Mouse (Mus musculus) kidney, embryonic 16.5 days (tissue): ENCODE data around the gene Jpt1. TPM values are rescaled to one million over a fixed set of nuclear protein-coding genes. Genes with fewer than 3 reads are reported as not detected.

Experiments
- ATAC-seq: fragments of 200-750 bp; cut with Nextera tagmentation; 2 replicates; pipeline ENCODE4 v1.8.0; 2017; ENCODE audit warnings: moderate TSS enrichment; ENCODE audit not compliant: low FRiP score, low TSS enrichment
- H3K27ac ChIP-seq: fragments of 300-500 bp; sonication (generic); 2 replicates; pipeline ENCODE4 v1.5.1; 2014; ENCODE audit warnings: low read length
- H3K27me3 ChIP-seq: fragments of 300-500 bp; sonication (generic); 2 replicates; pipeline ENCODE4 v1.6.1; 2014; ENCODE audit warnings: low read length, control low read depth, mixed read lengths; ENCODE audit not compliant: insufficient read depth
- H3K36me3 ChIP-seq: fragments of 300-500 bp; sonication (generic); 2 replicates; pipeline ENCODE4 v1.6.1; 2014; ENCODE audit warnings: low read length, control low read depth, mixed read lengths; ENCODE audit not compliant: insufficient read depth
- H3K4me1 ChIP-seq: fragments of 300-500 bp; sonication (generic); 2 replicates; pipeline ENCODE4 v1.6.1; 2014; ENCODE audit warnings: low read length, control low read depth, mixed read lengths; ENCODE audit not compliant: insufficient read depth
- H3K4me2 ChIP-seq: fragments of 300-500 bp; sonication (generic); replicated peaks from 2 replicates; pipeline ENCODE4 v1.6.1; 2014; ENCODE audit warnings: low read depth, low read length
- H3K4me3 ChIP-seq: fragments of 300-500 bp; sonication (generic); 2 replicates; pipeline ENCODE4 v1.5.1; 2014; ENCODE audit warnings: mild to moderate bottlenecking, low read length
- H3K9ac ChIP-seq: fragments of 300-500 bp; sonication (generic); replicated peaks from 2 replicates; pipeline ENCODE4 v1.6.1; 2014; ENCODE audit warnings: low read length
- H3K9me3 ChIP-seq: fragments of 300-500 bp; sonication (generic); 2 replicates; pipeline ENCODE4 v1.6.1; 2016; ENCODE audit warnings: low read length, control low read depth
- WGBS: fragments of 180-500 bp; shearing (Covaris S2); extraction: QIAGEN DNeasy Blood & Tissue Kit; methylation state at CpG from one replicate; pipeline ENCODE4 v1.1.7; 2014; 5-methylcytosine and 5-hydroxymethylcytosine counted together
- polyA plus RNA-seq: library from polyadenylated mRNA; unstranded; fragments of >200 nt; fragmentation: Nextera tagmentation; extraction: Ambion mirVana; gene quantifications from 2 replicates; pipeline ENCODE4 v1.2.1, GENCODE M21; 2015

Gene Jpt1
- polyA plus RNA-seq, 1 experiment from 2014 or later = 461 TPM

DNA sequence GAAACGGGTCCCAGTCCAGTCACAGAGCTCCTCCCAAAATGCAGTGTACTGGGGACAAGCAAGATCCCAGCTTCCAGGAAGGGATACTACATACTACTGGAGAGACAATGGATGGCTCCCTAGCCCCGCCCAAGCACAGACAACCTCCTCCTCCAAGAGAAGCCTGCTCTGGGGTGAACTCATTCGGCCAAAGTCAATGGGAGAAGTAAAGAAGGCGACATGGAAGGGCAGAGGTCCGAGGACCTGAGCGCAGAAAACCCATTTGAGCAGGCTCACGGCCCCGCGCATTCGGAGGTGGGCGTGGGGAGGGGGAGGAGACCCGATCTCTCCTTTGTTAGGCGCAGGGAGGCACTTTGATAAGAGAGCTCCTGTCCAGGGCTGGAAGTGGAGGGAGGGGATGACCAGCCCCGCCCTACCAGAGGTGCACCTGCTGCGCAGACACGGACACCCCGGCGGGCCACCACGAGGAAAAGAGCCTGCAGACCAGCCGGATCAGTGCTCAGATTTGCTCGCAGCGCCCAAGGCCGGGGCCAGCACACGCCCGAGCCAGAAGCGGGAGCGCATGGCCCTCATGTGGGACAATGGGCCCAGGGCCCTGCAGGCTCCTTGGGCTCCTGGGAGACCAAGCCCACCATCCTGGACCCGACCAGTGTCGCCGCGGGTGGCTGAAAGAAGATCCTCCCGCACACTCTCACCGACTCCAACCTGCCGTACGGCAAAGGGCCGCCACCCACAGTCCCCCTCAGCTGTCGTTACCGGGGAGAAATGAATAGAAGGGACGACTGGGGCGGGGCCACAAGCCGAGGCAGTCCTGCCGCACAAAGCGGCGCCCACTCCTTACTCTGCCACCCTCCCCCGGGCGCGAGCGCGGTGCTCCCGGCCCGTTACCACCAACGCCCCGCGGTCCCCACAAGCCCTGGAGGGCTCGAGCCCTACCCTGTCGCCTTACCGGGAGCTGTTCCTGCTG, 633 bp downstream of the Jpt1 start:
- H3K27ac ChIP-seq = peak overlapping the region; percentile 85
- H3K9ac ChIP-seq = peak overlapping the region; percentile 98
- no peaks in the 10 kb centered on the region for H3K9me3 ChIP-seq
- no peaks in the 10 kb centered on the region for H3K27me3 ChIP-seq
- ATAC-seq = peak; percentile 69
- peaks cover 38% of the 10 kb centered on the region for H3K4me1 ChIP-seq
- H3K4me2 ChIP-seq = peak overlapping the region; percentile 70
- no peaks in the 10 kb centered on the region for H3K36me3 ChIP-seq
- peak overlapping the region; percentile 97 for H3K4me3 ChIP-seq
- 0% methylated on average over 57 of the region's 57 CpGs for WGBS

DNA sequence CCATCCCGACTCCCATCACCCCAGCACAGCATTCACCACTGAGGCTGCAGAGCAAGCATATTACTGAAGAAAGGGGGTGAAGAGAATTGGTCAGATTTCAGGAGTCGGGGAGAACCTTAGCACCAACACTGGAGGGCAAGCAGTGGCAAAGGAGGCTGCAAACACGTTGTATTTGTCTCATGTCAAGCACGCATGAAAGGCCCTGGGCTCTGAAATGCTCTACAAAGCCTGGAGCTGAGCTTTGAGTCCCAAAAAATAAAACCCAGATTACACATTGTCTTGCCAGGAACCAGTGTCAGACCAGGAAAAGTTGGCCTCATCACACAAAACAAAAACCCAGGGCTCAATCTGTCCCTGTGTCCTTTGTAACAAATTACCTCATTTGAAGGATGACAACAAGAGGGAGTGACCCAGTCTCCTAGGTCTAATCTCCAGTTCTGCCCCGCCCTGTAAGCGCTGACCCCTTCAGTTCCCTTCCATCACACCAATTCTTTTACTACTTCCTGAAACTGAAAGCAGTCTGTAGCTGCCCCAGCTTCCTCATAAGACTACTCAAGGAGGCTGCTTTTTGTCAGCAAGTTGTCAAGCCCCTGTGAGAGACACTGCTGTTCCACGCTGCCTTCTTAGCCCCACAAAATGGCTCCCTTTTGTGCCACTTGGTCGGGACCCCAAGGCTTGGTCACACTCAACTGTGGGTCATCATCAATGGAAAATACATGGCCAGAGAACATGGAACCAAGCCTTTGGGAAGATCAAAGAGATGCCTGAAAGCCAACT, 1.6 kb downstream of the Jpt1 start:
- 18% methylated on average over 8 of the region's 8 CpGs for WGBS
- no peaks in the 10 kb centered on the region for H3K27me3 ChIP-seq
- peak overlapping the region; percentile 97 for H3K4me3 ChIP-seq
- H3K36me3 ChIP-seq = no peaks in the 10 kb centered on the region
- peaks cover 38% of the 10 kb centered on the region for H3K4me1 ChIP-seq
- H3K9me3 ChIP-seq = no peaks in the 10 kb centered on the region
- peak overlapping the region; percentile 98 for H3K9ac ChIP-seq
- no peak for ATAC-seq
- peak overlapping the region; percentile 48 for H3K27ac ChIP-seq
- peak overlapping the region; percentile 70 for H3K4me2 ChIP-seq

DNA sequence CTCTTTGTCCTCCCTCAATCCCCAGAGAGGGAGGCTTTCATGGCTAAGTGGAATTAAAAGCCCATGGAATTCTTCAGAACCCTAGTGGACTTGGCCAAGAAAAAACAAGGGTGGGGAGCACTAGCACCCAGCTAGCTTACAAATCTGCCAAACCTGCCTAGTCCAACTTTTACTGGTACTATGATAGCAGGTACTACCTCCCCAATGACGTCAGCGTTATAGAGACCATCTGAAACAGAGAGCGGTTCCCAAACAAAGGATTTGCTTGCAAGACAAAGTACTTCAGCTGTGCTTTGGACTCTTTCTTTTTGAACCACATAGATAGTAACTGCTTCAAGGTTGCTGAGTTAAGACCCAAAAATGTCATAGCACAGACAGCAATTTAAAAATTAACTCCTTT, 2.2 kb downstream of the Jpt1 start:
- 43% methylated on average over 3 of the region's 3 CpGs for WGBS
- peaks cover 38% of the 10 kb centered on the region for H3K4me1 ChIP-seq

DNA sequence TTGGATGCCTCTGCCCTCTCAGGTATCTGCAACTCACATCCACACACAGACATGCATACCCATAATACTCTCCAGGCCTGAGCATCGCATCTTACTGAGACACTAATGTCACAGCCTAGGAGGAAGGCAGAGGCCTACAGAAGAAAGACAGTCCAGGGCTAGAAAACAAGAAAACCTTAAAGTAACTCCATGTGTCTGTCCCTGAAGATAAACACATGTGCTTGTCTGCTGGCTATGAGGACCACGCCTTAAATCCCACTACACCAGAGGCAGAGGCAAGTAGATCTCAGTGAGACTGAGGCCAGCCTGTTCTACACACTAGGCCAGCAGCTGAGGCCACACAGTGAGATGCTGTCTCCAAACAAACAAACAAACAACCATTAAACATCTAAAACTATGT, 3.1 kb downstream of the Jpt1 start:
- no peak overlapping the region for H3K27ac ChIP-seq
- no peaks in the 10 kb centered on the region for H3K9me3 ChIP-seq
- no peak for ATAC-seq
- H3K9ac ChIP-seq = peak overlapping the region; percentile 98; the same call in 1 of the 2 replicates
- H3K4me3 ChIP-seq = 0 out of 2 replicates have a peak overlapping the region, but pooled peaks have one; percentile 97
- H3K4me1 ChIP-seq = peaks cover 38% of the 10 kb centered on the region
- H3K36me3 ChIP-seq = no peaks in the 10 kb centered on the region
- H3K4me2 ChIP-seq = peak overlapping the region; percentile 70
- no peaks in the 10 kb centered on the region for H3K27me3 ChIP-seq
- 58% methylated on average over 2 of the region's 2 CpGs for WGBS

More for the DNA sequence above, 2.2 kb downstream of the Jpt1 start:
- peak overlapping the region; percentile 70 for H3K4me2 ChIP-seq
- H3K9me3 ChIP-seq = no peaks in the 10 kb centered on the region
- ATAC-seq = no peak
- H3K4me3 ChIP-seq = peak overlapping the region; percentile 97
- H3K36me3 ChIP-seq = no peaks in the 10 kb centered on the region
- peak overlapping the region; percentile 98 for H3K9ac ChIP-seq
- H3K27me3 ChIP-seq = no peaks in the 10 kb centered on the region
- H3K27ac ChIP-seq = no peak overlapping the region

DNA sequence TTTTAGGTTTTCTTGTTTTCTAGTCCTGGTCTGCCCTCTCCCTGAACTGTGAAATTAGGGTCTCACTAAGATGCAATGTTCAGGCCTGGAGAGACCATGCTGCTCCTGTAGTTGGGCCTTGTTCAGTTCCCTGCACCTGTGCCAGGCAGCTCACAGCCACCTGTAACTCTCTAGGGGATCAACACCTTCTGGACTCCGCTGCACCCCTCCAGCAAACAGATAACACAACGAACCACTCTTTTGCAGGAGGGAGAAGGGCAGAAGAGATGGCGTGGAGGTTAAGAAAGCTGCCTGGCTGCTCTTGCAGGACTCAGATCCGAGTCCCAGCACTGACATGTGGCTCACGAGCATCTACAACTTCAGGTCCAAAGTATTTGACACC, 3.7 kb downstream of the Jpt1 start:
- no peak for ATAC-seq
- peaks cover 38% of the 10 kb centered on the region for H3K4me1 ChIP-seq
- no peaks in the 10 kb centered on the region for H3K27me3 ChIP-seq
- 0 out of 2 replicates have a peak overlapping the region, but pooled peaks have one; percentile 0 for H3K4me3 ChIP-seq
- peak overlapping the region; percentile 98 for H3K9ac ChIP-seq
- peak overlapping the region; percentile 69 for H3K27ac ChIP-seq
- 54% methylated on average over 5 of the region's 5 CpGs for whole genome bisulfite sequencing
- no peaks in the 10 kb centered on the region for H3K36me3 ChIP-seq
- peak overlapping the region; percentile 23; the same call in 1 of the 2 replicates for H3K4me2 ChIP-seq
- no peaks in the 10 kb centered on the region for H3K9me3 ChIP-seq

DNA sequence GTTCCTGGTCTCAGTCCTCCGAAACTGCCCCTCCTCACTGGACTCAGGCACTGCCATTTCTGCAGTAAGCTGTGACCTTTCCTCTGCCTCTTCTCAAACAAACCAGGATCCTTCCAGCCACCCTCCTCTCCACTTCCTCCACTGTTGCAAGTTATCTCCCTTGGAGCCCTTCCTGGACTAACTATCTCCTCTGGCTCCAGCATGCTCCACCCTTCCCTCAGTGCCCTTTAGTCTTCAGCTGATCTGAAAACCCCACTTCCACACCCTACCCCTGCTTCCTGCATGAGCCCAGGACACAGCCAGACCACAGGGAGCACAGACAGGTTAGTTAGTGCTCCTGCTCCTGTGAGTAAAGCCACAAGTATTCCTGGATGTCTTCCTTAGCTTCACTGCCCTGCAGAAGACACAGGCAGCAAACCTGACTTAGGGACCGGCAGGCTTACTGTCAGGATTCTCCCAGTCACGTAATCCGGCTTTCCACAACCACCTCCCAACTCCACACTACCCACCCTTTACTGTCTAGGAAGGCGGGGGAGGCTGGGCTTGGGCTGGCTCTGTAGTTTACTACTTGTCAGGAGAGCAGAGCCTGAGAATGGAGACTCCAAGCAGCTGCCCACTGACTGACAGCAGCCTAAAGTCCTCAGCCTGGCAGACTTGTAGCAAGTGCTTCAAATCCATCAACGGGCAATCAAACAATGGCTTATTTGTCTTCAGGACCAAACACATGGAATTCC, 4.2 kb downstream of the Jpt1 start:
- Histone ChIP-seq H3K27ac (peak overlapping the region; percentile 69), H3K36me3 (no peaks in the 10 kb centered on the region), H3K9ac (peak overlapping the region; percentile 98), H3K4me3 (0 out of 2 replicates have a peak overlapping the region, but pooled peaks have one; percentile 0), H3K27me3 (no peaks in the 10 kb centered on the region), H3K4me2 (peak overlapping the region; percentile 23; the same call in 1 of the 2 replicates), H3K9me3 (no peaks in the 10 kb centered on the region), H3K4me1 (peaks cover 37% of the 10 kb centered on the region)
- ATAC-seq = no peak
- WGBS = 37% methylated on average over 6 of the region's 6 CpGs

DNA sequence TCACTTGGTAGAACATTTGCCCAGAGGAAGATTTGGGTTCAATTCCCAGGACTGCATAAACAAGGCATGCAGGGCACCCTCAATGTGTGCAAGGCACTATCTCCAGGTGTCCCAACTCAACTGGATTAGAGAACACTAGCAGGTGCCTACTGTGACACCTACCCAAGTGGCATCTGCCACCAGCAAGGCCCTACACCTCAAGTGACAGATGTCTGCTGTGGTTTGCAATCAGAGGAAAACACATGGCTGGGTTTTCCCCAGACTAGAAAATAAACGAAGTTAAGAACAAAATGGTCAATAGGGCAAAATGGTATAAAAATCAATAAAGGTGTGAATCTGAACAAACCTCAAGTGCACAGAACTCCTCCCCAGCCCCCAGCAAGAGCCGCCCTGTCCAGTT, 6.1 kb downstream of the Jpt1 start:
- H3K27me3 ChIP-seq = no peaks in the 10 kb centered on the region
- H3K27ac ChIP-seq = no peak overlapping the region
- H3K4me1 ChIP-seq = peaks cover 35% of the 10 kb centered on the region
- H3K9me3 ChIP-seq = no peaks in the 10 kb centered on the region
- H3K9ac ChIP-seq = no peak overlapping the region
- no peak overlapping the region for H3K4me3 ChIP-seq
- 89% methylated on average over 2 of the region's 2 CpGs for WGBS
- H3K36me3 ChIP-seq = no peaks in the 10 kb centered on the region; the same call in 1 of the 2 replicates
- ATAC-seq = no peak
- no peak overlapping the region for H3K4me2 ChIP-seq

DNA sequence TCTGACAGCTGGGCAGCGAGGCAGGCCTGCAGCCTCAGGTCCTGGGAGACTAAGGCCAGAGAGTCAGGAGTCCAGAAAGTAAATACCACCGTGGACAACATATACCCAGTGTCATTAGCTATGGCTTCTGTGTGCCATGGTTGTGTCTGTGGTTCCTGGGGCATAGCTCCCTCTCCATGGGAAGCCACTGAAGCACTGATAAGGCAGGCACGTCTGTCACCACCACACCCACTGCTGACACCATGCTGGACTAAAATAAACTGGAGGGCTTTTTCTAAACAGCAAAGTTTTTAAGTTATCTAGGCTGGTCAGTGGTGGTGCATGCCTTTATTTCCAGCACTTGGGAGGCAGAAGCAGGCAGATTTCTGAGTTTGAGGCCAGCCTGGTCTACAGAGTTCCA, 7.6 kb downstream of the Jpt1 start:
- Histone ChIP-seq H3K27ac (no peak overlapping the region), H3K9ac (no peak overlapping the region), H3K36me3 (peaks cover 11% of the 10 kb centered on the region), H3K27me3 (no peaks in the 10 kb centered on the region), H3K9me3 (no peaks in the 10 kb centered on the region), H3K4me2 (no peak overlapping the region), H3K4me3 (no peak overlapping the region), H3K4me1 (peaks cover 24% of the 10 kb centered on the region)
- no peak for ATAC-seq
- WGBS = 73% methylated on average over 3 of the region's 3 CpGs

DNA sequence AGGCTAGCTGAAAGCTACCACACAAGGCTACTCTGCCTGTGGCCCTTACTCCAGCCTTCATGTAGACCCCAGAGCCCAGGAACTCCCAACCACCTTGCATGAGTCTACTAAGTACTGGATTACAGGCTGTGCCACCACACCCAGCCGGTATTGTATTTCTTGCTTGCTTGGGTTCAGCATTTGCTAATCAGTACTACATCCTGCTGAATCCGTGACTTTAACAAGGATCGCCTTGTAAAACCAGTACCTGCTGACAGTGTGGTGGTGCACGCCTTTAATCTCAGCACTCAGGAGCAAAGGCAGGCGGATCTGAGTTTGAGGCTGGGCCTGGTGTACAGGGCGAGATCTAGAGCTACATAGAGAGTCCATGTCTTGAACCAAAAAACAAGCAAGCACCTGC, 11.6 kb downstream of the Jpt1 start:
- Histone ChIP-seq H3K27me3 (no peaks in the 10 kb centered on the region), H3K27ac (no peak overlapping the region), H3K4me2 (no peak overlapping the region), H3K9ac (no peak overlapping the region), H3K4me3 (no peak overlapping the region), H3K9me3 (no peaks in the 10 kb centered on the region), H3K36me3 (peaks cover 45% of the 10 kb centered on the region), H3K4me1 (no peaks in the 10 kb centered on the region)
- WGBS = 94% methylated on average over 6 of the region's 6 CpGs
- ATAC-seq = no peak
